Mouse (Mus musculus) liver, embryonic 13.5 days (tissue): Measurements from ENCODE around the gene Wdfy3. TPM values are rescaled to one million over a fixed set of nuclear protein-coding genes. Genes with fewer than 3 reads are reported as not detected.
"Not testable (repeated sequence)": the region's sequence is repeated elsewhere in the genome, so short reads cannot be mapped to it uniquely, and the experiment has no call there.

Experiments used
- ATAC-seq: fragments of 200-750 bp; cut with Nextera tagmentation; 2 replicates; pipeline ENCODE4 v1.8.0; 2017; ENCODE audit warnings: low read depth, mild to moderate bottlenecking, moderate number of reproducible peaks, moderate library complexity
- DNase-seq: peaks from one replicate; pipeline ENCODE4 v3.0.0; 2022
- H3K27ac ChIP-seq: fragments of 300-500 bp; sonication (generic); 2 replicates; pipeline ENCODE4 v1.5.1; 2015; ENCODE audit warnings: moderate library complexity, mild to moderate bottlenecking, inconsistent platforms
- H3K27me3 ChIP-seq: fragments of 300-500 bp; sonication (generic); 2 replicates; pipeline ENCODE4 v1.6.1; 2015; ENCODE audit warnings: mild to moderate bottlenecking, inconsistent platforms
- H3K36me3 ChIP-seq: fragments of 300-500 bp; sonication (generic); 2 replicates; pipeline ENCODE4 v1.6.1; 2015; ENCODE audit warnings: mild to moderate bottlenecking, inconsistent platforms
- H3K4me1 ChIP-seq: fragments of 300-500 bp; sonication (generic); replicated peaks from 2 replicates; pipeline ENCODE4 v1.6.1; 2015; ENCODE audit warnings: inconsistent platforms
- H3K4me2 ChIP-seq: fragments of 300-500 bp; sonication (generic); 2 replicates; pipeline ENCODE4 v1.6.1; 2015; ENCODE audit warnings: inconsistent platforms, mild to moderate bottlenecking, moderate library complexity
- H3K4me3 ChIP-seq: fragments of 300-500 bp; sonication (generic); replicated peaks from 2 replicates; pipeline ENCODE4 v1.5.1; 2015; ENCODE audit warnings: mild to moderate bottlenecking, inconsistent platforms
- H3K9ac ChIP-seq: fragments of 300-500 bp; sonication (generic); 2 replicates; pipeline ENCODE4 v1.6.1; 2015; ENCODE audit warnings: mild to moderate bottlenecking, inconsistent platforms
- H3K9me3 ChIP-seq: fragments of 300-500 bp; sonication (generic); replicated peaks from 2 replicates; pipeline ENCODE4 v1.6.1; 2016; ENCODE audit warnings: inconsistent platforms
- WGBS: fragments of 180-500 bp; shearing (Covaris S2); methylation state at CpG from one replicate; pipeline ENCODE4 v1.1.7; 2015; ENCODE audit not compliant: insufficient replicate concordance; 5-methylcytosine and 5-hydroxymethylcytosine counted together
- polyA plus RNA-seq: library from polyadenylated mRNA; unstranded; fragments of >200 nt; fragmentation: Nextera tagmentation; extraction: Ambion mirVana; gene quantifications from 2 replicates; pipeline ENCODE4 v1.2.1, GENCODE M21; 2015

The Wdfy3 gene
- polyA plus RNA-seq, 1 experiment from 2014 or later = 3.3 TPM

GRCm38 (mm10) chr5:101935893-101936292, 133.8 kb downstream of the Wdfy3 start:
- 0 out of 2 replicates have a peak, but pooled peaks have one; percentile 18 for ATAC-seq
- H3K9ac ChIP-seq = no peak overlapping the region

GRCm38 (mm10) chr5:101934629-101935028, 135.1 kb downstream of the Wdfy3 start:
- Histone ChIP-seq H3K4me3 (no peak overlapping the region), H3K36me3 (peaks cover 51% of the 10 kb centered on the region)
- DNase-seq = no peak

More at GRCm38 (mm10) chr5:101935893-101936292, 133.8 kb downstream of the Wdfy3 start:
- Histone ChIP-seq H3K27ac (no peak overlapping the region), H3K36me3 (peaks cover 50% of the 10 kb centered on the region), H3K4me3 (no peak overlapping the region), H3K4me1 (no peaks in the 10 kb centered on the region), H3K4me2 (no peak overlapping the region), H3K9me3 (no peaks in the 10 kb centered on the region), H3K27me3 (no peaks in the 10 kb centered on the region)
- DNase-seq = no peak
- WGBS = 76% methylated on average over 16 of the region's 16 CpGs

GRCm38 (mm10) chr5:101932971-101933810, 136.5 kb downstream of the Wdfy3 start:
- Histone ChIP-seq H3K9me3 (no peaks in the 10 kb centered on the region), H3K4me2 (no peak overlapping the region), H3K27me3 (no peaks in the 10 kb centered on the region), H3K4me3 (no peak overlapping the region), H3K36me3 (peaks cover 59% of the 10 kb centered on the region), H3K27ac (no peak overlapping the region), H3K4me1 (no peaks in the 10 kb centered on the region), H3K9ac (no peak overlapping the region)
- 79% methylated on average over 15 of the region's 15 CpGs for WGBS
- DNase-seq (no peak), ATAC-seq (no peak)

More at GRCm38 (mm10) chr5:101934629-101935028, 135.1 kb downstream of the Wdfy3 start:
- Histone ChIP-seq H3K4me2 (no peak overlapping the region), H3K4me1 (no peaks in the 10 kb centered on the region), H3K27me3 (no peaks in the 10 kb centered on the region), H3K27ac (no peak overlapping the region), H3K9ac (no peak overlapping the region), H3K9me3 (no peaks in the 10 kb centered on the region)
- WGBS = 77% methylated on average over 7 of the region's 7 CpGs
- no peak for ATAC-seq

- H3K27me3 ChIP-seq = no peaks in the 10 kb centered on the region
- H3K9ac ChIP-seq = no peak overlapping the region
- no peaks in the 10 kb centered on the region for H3K9me3 ChIP-seq
- H3K4me2 ChIP-seq = no peak overlapping the region
- no peak overlapping the region for H3K27ac ChIP-seq
- 64% methylated on average over 4 of the region's 4 CpGs for WGBS
- DNase-seq (no peak), ATAC-seq (no peak)
- peaks cover 53% of the 10 kb centered on the region for H3K36me3 ChIP-seq
- no peaks in the 10 kb centered on the region for H3K4me1 ChIP-seq
- H3K4me3 ChIP-seq = no peak overlapping the region
Observed at GRCm38 (mm10) chr5:101931997-101932396, 137.7 kb downstream of the Wdfy3 start.

- no peaks in the 10 kb centered on the region for H3K27me3 ChIP-seq
- H3K9me3 ChIP-seq = no peaks in the 10 kb centered on the region
- no peak for DNase-seq
- H3K4me2 ChIP-seq = no peak overlapping the region
- H3K4me1 ChIP-seq = no peaks in the 10 kb centered on the region
- no peak overlapping the region for H3K27ac ChIP-seq
- 80% methylated on average over 8 of the region's 8 CpGs for WGBS
- no peak overlapping the region for H3K4me3 ChIP-seq
- ATAC-seq = no peak
- peaks cover 66% of the 10 kb centered on the region for H3K36me3 ChIP-seq
- no peak overlapping the region for H3K9ac ChIP-seq
Observed at GRCm38 (mm10) chr5:101926311-101926710, 143.4 kb downstream of the Wdfy3 start.

- ATAC-seq = no peak
- no peak for DNase-seq
- 81% methylated on average over 11 of the region's 11 CpGs for WGBS
Observed at GRCm38 (mm10) chr5:101923710-101924109, 146.0 kb downstream of the Wdfy3 start.

GRCm38 (mm10) chr5:101919559-101919958, 150.2 kb downstream of the Wdfy3 start:
- no peak overlapping the region for H3K9ac ChIP-seq
- H3K4me1 ChIP-seq = no peaks in the 10 kb centered on the region
- no peaks in the 10 kb centered on the region for H3K9me3 ChIP-seq
- no peak overlapping the region for H3K27ac ChIP-seq
- ATAC-seq (no peak), DNase-seq (no peak)
- no peak overlapping the region for H3K4me2 ChIP-seq
- peaks cover 67% of the 10 kb centered on the region for H3K36me3 ChIP-seq
- H3K4me3 ChIP-seq = no peak overlapping the region
- WGBS = 80% methylated on average over 5 of the region's 5 CpGs
- H3K27me3 ChIP-seq = no peaks in the 10 kb centered on the region

More at GRCm38 (mm10) chr5:101923710-101924109, 146.0 kb downstream of the Wdfy3 start:
- H3K4me3 ChIP-seq = no peak overlapping the region
- no peaks in the 10 kb centered on the region for H3K4me1 ChIP-seq
- H3K27ac ChIP-seq = no peak overlapping the region
- H3K36me3 ChIP-seq = peaks cover 67% of the 10 kb centered on the region
- no peak overlapping the region for H3K9ac ChIP-seq
- no peak overlapping the region for H3K4me2 ChIP-seq
- H3K27me3 ChIP-seq = no peaks in the 10 kb centered on the region
- no peaks in the 10 kb centered on the region for H3K9me3 ChIP-seq

- DNase-seq = no peak
- H3K9ac ChIP-seq = no peak overlapping the region
- peaks cover 75% of the 10 kb centered on the region for H3K36me3 ChIP-seq
- no peaks in the 10 kb centered on the region for H3K9me3 ChIP-seq
- H3K27ac ChIP-seq = no peak overlapping the region
- H3K4me1 ChIP-seq = no peaks in the 10 kb centered on the region
- WGBS = 80% methylated on average over 10 of the region's 10 CpGs
- H3K4me2 ChIP-seq = no peak overlapping the region
- no peak overlapping the region for H3K4me3 ChIP-seq
- H3K27me3 ChIP-seq = no peaks in the 10 kb centered on the region
- no peak for ATAC-seq
Observed at GRCm38 (mm10) chr5:101909468-101909867, 160.3 kb downstream of the Wdfy3 start.

- no peak overlapping the region for H3K4me3 ChIP-seq
- H3K9ac ChIP-seq = no peak overlapping the region
- no peak overlapping the region for H3K27ac ChIP-seq
- H3K9me3 ChIP-seq = no peaks in the 10 kb centered on the region
- 73% methylated on average over 3 of the region's 3 CpGs for WGBS
- no peaks in the 10 kb centered on the region for H3K4me1 ChIP-seq
- H3K27me3 ChIP-seq = no peaks in the 10 kb centered on the region
- ATAC-seq (no peak), DNase-seq (no peak)
- no peak overlapping the region for H3K4me2 ChIP-seq
- peaks cover 67% of the 10 kb centered on the region for H3K36me3 ChIP-seq
Observed at GRCm38 (mm10) chr5:101905624-101906023, 164.1 kb downstream of the Wdfy3 start.

- not testable (repeated sequence) for DNase-seq, H3K27me3 ChIP-seq, H3K27ac ChIP-seq, H3K4me2 ChIP-seq, H3K9ac ChIP-seq, H3K4me1 ChIP-seq, H3K4me3 ChIP-seq, H3K9me3 ChIP-seq, ATAC-seq
- 87% methylated on average over 4 of the region's 4 CpGs for WGBS
- peaks cover 67% of the 10 kb centered on the region for H3K36me3 ChIP-seq
Observed at GRCm38 (mm10) chr5:101904841-101905240, 164.9 kb downstream of the Wdfy3 start.

- H3K36me3 ChIP-seq = peaks cover 68% of the 10 kb centered on the region
- H3K4me3 ChIP-seq = no peak overlapping the region
- no peak for ATAC-seq
- no peaks in the 10 kb centered on the region for H3K27me3 ChIP-seq
- H3K4me1 ChIP-seq = no peaks in the 10 kb centered on the region
- WGBS = 70% methylated on average over 1 of the region's 1 CpGs
- no peak overlapping the region for H3K27ac ChIP-seq
- no peak for DNase-seq
- H3K9ac ChIP-seq = no peak overlapping the region
- H3K9me3 ChIP-seq = no peaks in the 10 kb centered on the region
- no peak overlapping the region for H3K4me2 ChIP-seq
Observed at GRCm38 (mm10) chr5:101902686-101903085, 167.0 kb downstream of the Wdfy3 start.

- no peak overlapping the region for H3K9ac ChIP-seq
- H3K27ac ChIP-seq = no peak overlapping the region
- no peak overlapping the region for H3K4me3 ChIP-seq
- peaks cover 66% of the 10 kb centered on the region for H3K36me3 ChIP-seq
- no peaks in the 10 kb centered on the region for H3K4me1 ChIP-seq
- DNase-seq (no peak), ATAC-seq (no peak)
- 94% methylated on average over 15 of the region's 15 CpGs for WGBS
- H3K27me3 ChIP-seq = no peaks in the 10 kb centered on the region
- H3K4me2 ChIP-seq = no peak overlapping the region
- H3K9me3 ChIP-seq = no peaks in the 10 kb centered on the region
Observed at GRCm38 (mm10) chr5:101899981-101900380, 169.7 kb downstream of the Wdfy3 start.
